Mouse (Mus musculus) T-cell, adult 2 months (primary cell): ENCODE data around the gene Il18.
A peak's percentile ranks its signal among the peaks of the same experiment; 100 is the strongest.
"Not testable (repeated sequence)": the region's sequence is repeated elsewhere in the genome, so short reads cannot be mapped to it uniquely, and the experiment has no call there.

Experiments
- DNase-seq: peaks from one replicate; pipeline ENCODE4 v3.0.0; 2022; ENCODE audit warnings: low spot score

Gene Il18

GRCm38 (mm10) chr9:50603998-50604324 is 49.3 kb downstream of the Il18 start:
- no peak for DNase-seq

DNA sequence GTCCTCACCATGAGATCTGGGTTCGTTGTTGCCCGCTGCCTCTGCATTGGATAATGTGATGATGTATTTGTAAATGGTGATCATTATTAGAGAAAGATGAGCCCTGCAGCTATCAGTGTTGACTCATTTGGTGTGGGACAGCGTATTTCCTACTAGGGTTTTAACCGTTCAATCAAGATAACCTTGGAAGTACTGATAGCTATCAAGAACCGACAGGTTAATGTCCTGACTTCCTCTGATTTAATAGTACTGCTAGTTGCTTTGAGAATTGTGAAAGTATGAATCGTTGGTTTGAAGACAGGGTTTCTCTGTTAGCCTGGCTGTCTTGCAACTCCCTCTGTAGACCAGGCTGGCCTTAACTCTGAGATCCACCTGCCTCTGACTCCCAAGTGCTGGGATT is 49.7 kb downstream of the Il18 start:
- no peak for DNase-seq

GRCm38 (mm10) chr9:50612115-50612514 is 57.5 kb downstream of the Il18 start:
- DNase-seq = no peak

GRCm38 (mm10) chr9:50616161-50616560 is 61.5 kb downstream of the Il18 start:
- no peak for DNase-seq

DNA sequence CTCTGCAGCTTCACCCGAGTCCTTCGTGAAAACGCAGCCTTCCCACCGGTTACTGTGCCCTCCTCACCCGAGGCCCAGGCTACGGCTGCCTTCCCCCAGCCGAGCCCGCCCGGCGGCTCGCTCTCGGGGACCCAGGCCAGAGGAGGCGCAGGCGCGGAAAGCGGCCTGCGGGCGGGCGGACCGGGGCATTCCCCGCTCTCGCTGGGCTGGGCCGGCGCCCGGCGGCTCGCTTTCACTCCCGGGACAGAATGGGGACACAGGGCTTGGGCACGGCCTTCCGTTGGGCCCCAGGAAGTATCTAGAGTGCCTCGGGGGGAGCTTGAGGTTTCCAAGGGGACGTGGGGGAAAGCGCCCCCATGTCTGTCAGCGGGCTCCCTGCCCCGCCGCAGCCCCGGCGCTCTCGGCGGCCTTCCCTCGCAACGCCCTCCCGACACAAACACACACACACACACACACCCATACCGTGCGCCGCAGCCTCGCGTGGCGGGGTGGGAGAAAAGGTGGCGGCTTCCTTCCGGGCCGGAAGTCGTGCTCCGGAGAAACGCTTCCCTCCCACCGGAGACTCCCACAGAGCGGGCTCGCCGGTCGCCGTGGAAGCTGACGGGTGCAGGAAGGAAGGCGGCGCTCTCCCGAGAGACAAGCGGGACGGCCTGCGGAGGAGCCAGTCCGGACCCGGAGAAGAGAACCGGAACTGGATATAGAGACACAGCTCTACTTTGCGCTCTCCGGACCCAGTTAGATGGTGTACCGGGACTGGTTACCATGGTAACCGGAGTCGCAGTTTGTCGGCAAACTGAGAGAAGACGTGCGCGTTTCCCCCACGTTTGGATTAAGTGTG is 62.4 kb downstream of the Il18 start, which contains the start of the genes Pih1d2 and Nkapd1:
Pih1d2 (plus strand) TSS at position 556 of the 838 bp plus-strand sequence.
Nkapd1 (minus strand) TSS at position 699 of the 838 bp plus-strand sequence.
- peak; percentile 87 for DNase-seq

DNA sequence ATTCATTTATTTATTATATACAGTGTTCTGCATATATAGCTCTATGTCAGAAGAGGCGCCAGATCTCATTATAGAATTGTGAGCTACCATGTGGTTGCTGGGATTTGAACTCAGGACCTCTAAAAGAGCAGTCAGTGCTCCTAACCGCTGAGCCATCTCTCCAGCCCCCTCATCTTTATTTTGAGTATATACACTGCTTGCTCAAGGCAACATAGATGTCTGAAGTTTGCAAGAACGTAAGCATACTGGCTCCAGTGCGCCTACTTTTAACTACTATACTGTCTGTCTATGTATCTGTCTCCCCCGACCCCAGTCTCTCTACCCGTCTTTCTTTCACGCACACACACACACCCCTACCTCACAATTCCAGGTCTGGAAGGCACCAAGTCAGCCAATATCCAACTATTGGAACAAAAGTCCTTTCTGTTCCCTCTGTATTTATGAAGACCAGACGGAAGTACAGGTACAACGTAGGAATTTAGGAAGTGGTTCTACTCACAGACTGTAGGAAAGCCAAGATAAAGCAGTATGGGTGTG is 63.2 kb downstream of the Il18 start:
- DNase-seq = no peak

DNA sequence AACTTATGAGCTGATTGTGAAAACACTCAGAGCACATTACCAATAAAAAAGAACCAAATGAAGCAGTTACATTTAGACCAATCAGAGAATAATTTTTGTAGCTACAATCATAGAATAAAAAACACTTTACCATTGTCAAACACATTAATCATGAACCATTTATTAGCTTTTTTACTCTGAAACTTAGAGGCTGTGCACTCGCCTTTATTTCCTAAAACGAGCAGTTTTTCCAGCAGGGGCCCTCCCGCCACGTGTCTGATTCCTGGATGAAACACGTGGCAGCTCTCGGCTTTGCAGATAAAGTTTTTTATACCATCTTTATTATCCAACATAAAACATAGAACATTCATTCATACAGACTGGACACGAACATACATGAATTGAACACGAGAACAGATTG is 76.3 kb downstream of the Il18 start:
- DNase-seq = not testable (repeated sequence)
